Mouse (Mus musculus): ENCODE data around the gene Tubgcp2. TPM values are rescaled to one million over a fixed set of nuclear protein-coding genes. Genes with fewer than 3 reads are reported as not detected.

The Tubgcp2 gene
- polyA plus RNA-seq (2012; ENCODE audit: insufficient read depth, insufficient read length, missing spikeins): 8.6 and 9.1 TPM in 2 replicates

- Histone ChIP-seq H3K4me3 (ENCODE audit: insufficient read depth, low read depth, low read length) (peak within 1 kb of the TSS; percentile 88), H3K4me1 (ENCODE audit: control insufficient read depth, insufficient read depth, insufficient read length, low read length) (no peaks in the 10 kb centered on the region), H3K27ac (replicated peaks; ENCODE audit: low read depth, low read length) (peak within 1 kb of the TSS; percentile 79)
Observed at GRCm38 (mm10) chr7:140036281-140037170, at the start of gene Tubgcp2, which contains the start of gene Zfp511. Tubgcp2 (minus strand) TSS chr7:140036669. Zfp511 (plus strand) TSS chr7:140036391.

DNA sequence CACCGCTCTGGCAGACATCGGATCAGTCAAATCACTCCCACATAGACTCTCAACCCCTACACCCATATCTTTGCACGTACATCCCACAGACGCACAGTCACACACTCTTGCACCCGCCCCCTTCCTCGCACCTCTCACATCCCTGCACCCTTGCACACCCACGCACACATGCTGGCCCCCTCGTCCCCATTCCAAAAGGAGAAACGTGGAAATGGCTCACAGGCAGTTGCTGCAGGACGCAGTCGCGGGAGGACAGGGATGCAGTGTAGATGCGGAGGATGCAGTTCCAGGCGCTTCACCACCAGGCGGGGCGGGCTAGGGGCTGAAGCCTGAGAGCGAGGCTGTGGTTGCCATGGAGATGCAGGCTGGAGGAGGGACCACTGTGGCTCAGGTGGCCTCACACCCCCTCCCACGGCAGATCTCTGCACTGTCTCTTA is 45.8 kb upstream of the Tubgcp2 start, which contains the start of gene Caly:
Gene Caly, minus strand, starts transcription at position 307 of the 437 bp plus-strand sequence.
- Histone ChIP-seq H3K4me1 (ENCODE audit: control insufficient read depth, insufficient read depth, insufficient read length, low read length) (no peaks in the 10 kb centered on the region), H3K27ac (replicated peaks; ENCODE audit: low read depth, low read length) (no peak within 1 kb of the TSS), H3K4me3 (ENCODE audit: insufficient read depth, low read depth, low read length) (no peak within 1 kb of the TSS)

DNA sequence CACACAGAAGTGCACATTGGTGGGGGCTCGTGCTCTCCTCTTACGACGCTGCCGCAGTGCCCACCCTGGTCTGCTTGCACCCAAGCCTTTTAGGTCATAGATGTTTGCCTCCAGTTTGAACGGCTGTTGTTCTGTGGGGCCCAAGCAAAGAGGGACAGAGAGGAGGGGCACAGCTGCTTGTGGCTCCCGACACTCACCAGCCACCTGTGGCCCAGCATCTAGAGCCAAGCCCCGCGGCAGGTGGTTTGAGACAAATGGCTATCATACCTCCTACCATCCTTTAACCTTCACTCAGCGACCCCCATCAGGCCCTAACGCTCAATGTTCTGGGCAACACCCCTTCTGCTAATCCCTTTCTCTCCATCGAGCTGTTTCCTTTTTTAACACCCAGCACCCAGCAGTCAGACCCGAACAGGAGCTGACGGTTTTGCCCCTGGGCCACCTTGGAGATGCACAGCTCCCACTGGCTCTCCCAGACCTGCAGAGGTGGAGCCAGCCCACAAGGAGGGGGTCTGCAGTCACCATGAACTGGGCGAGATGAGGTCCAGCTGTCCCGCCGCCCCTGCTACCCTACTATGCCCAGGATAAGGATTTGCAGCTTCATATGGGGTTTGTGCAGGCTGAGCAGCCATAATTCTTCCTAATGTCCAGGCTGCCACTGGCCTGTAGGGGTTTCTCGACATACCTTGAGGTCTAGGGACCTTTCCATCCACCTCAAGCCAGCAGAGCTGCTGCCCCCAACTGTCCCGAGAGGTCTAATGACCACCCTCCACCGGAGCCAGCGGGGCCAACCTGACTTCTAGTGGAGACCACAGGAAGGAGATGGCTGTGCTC is 45.2 kb upstream of the Tubgcp2 start:
- H3K4me1 ChIP-seq (ENCODE audit: control insufficient read depth, insufficient read depth, insufficient read length, low read length): no peaks in the 10 kb centered on the region
- no peak overlapping the region for H3K4me3 ChIP-seq (ENCODE audit: insufficient read depth, low read depth, low read length)
- H3K27ac ChIP-seq (replicated peaks; ENCODE audit: low read depth, low read length): no peak overlapping the region

DNA sequence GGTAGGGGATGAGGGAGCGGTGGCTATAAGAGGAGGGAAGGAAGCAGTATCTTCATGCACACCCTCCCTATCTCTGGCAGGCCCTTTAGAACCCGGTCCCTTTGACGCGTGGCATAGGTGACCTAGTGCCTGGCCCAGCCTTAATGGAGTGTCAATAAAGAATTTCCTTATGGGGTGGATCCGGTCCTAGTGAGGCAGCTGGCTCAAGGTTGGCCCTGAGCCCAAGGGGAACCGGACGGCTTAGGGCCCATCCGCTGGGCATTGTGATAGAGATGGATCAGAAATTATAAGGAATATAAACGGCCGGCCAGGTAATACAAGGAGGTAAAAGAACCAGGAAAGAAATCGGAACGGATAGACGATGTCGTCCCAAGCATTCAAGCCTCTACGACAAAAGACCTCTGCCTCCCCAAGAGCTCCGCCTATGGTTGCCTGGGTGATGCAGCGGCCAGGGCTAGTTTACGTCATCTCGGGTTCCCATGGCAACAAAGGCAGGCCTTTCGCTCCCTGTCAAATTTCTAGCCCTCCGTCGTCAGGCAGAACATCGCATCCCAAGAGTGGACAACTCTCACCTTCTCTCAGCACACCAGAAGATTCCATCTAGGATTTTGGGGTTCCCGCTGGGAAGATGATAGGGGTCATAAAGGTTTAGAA is 44.2 kb upstream of the Tubgcp2 start:
- no peak overlapping the region for H3K4me3 ChIP-seq (ENCODE audit: insufficient read depth, low read depth, low read length)
- H3K4me1 ChIP-seq (ENCODE audit: control insufficient read depth, insufficient read depth, insufficient read length, low read length): no peaks in the 10 kb centered on the region
- H3K27ac ChIP-seq (replicated peaks; ENCODE audit: low read depth, low read length): no peak overlapping the region

- H3K27ac ChIP-seq (replicated peaks; ENCODE audit: low read depth, low read length): no peak overlapping the region
- no peaks in the 10 kb centered on the region for H3K4me1 ChIP-seq (ENCODE audit: control insufficient read depth, insufficient read depth, insufficient read length, low read length)
- no peak overlapping the region for H3K4me3 ChIP-seq (ENCODE audit: insufficient read depth, low read depth, low read length)
Observed at GRCm38 (mm10) chr7:140078711-140079110, 42.2 kb upstream of the Tubgcp2 start.

- Histone ChIP-seq H3K27ac (replicated peaks; ENCODE audit: low read depth, low read length) (no peak overlapping the region), H3K4me3 (ENCODE audit: insufficient read depth, low read depth, low read length) (no peak overlapping the region)
Observed at GRCm38 (mm10) chr7:140077698-140078097, 41.2 kb upstream of the Tubgcp2 start.

GRCm38 (mm10) chr7:140070042-140070711 is 33.7 kb upstream of the Tubgcp2 start:
- H3K27ac ChIP-seq (replicated peaks; ENCODE audit: low read depth, low read length): no peak overlapping the region
- peak overlapping the region; percentile 47 for H3K4me3 ChIP-seq (ENCODE audit: insufficient read depth, low read depth, low read length)
- no peaks in the 10 kb centered on the region for H3K4me1 ChIP-seq (ENCODE audit: control insufficient read depth, insufficient read depth, insufficient read length, low read length)

More at GRCm38 (mm10) chr7:140077698-140078097, 41.2 kb upstream of the Tubgcp2 start:
- no peaks in the 10 kb centered on the region for H3K4me1 ChIP-seq (ENCODE audit: control insufficient read depth, insufficient read depth, insufficient read length, low read length)

- Histone ChIP-seq H3K4me1 (ENCODE audit: control insufficient read depth, insufficient read depth, insufficient read length, low read length) (no peaks in the 10 kb centered on the region), H3K27ac (replicated peaks; ENCODE audit: low read depth, low read length) (no peak overlapping the region), H3K4me3 (ENCODE audit: insufficient read depth, low read depth, low read length) (no peak overlapping the region)
Observed at GRCm38 (mm10) chr7:140067397-140067796, 30.9 kb upstream of the Tubgcp2 start.

- Histone ChIP-seq H3K27ac (replicated peaks; ENCODE audit: low read depth, low read length) (no peak overlapping the region), H3K4me3 (ENCODE audit: insufficient read depth, low read depth, low read length) (no peak overlapping the region), H3K4me1 (ENCODE audit: control insufficient read depth, insufficient read depth, insufficient read length, low read length) (peaks cover 3% of the 10 kb centered on the region; the same call in 1 of the 2 replicates)
Observed at GRCm38 (mm10) chr7:140063092-140063491, 26.6 kb upstream of the Tubgcp2 start.

GRCm38 (mm10) chr7:140062307-140062706 is 25.8 kb upstream of the Tubgcp2 start:
- H3K27ac ChIP-seq (replicated peaks; ENCODE audit: low read depth, low read length): no peak overlapping the region
- no peak overlapping the region for H3K4me3 ChIP-seq (ENCODE audit: insufficient read depth, low read depth, low read length)
- H3K4me1 ChIP-seq (ENCODE audit: control insufficient read depth, insufficient read depth, insufficient read length, low read length): peaks cover 3% of the 10 kb centered on the region; the same call in 1 of the 2 replicates

DNA sequence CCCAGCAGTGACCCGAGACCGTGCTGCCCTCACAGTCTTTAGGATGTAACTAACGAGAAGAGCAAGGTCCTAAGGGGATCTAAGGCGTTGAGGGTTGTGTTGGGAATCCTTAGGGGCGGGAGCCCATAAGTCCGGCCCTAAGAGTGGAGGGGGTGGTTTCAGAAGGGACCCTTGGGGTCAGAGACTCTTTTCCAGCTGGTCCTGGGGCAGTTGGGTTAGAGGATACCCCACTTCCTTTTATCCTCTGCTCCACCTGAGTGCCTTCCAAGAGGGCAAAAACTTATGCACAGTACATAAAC is 25.3 kb upstream of the Tubgcp2 start:
- Histone ChIP-seq H3K4me3 (ENCODE audit: insufficient read depth, low read depth, low read length) (no peak overlapping the region), H3K27ac (replicated peaks; ENCODE audit: low read depth, low read length) (no peak overlapping the region), H3K4me1 (ENCODE audit: control insufficient read depth, insufficient read depth, insufficient read length, low read length) (peaks cover 3% of the 10 kb centered on the region; the same call in 1 of the 2 replicates)

DNA sequence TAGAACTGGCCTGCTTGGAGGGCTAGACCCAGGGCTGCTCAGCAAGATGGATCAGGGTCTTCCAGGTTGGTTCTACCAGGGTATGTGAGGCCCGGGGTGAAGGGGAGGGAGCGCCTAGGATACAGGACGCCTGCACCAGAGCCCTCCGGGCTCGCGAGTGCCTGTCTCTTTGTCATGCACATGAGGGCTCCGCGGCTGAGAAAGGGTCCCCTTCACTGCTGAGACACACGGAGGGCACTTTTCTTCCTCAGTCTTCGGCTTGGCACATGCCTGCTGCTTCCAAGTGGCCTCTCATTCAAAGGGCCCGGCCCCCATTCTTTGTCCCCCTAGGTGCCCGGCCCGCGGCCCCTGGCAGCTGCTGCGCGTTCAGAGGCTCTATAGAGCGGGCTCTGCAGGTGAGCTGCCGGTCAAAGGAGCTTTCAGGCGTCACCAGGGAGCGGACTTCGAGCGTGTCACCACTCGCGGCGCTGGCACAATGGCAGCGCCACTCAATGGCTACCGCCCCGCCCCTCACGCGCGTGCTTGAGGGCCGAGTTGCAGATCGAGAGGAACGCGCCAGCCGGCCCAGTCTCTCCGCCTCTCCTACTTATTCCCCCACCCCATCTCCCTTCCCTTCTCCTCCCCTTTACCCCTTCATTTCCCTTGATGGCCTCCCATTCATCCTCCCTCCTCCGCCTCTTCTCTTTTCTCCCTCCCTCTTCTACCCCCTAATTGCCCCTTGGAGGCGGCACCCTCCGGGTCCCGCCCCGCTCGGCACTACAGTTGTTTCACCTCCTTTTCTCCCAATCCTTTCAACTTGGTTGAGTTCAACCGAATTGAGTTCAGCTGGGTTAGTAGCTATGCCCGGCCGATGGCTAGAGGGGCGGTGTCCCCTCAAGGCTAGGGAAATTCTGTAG is 24.7 kb upstream of the Tubgcp2 start:
- Histone ChIP-seq H3K27ac (replicated peaks; ENCODE audit: low read depth, low read length) (no peak overlapping the region), H3K4me1 (ENCODE audit: control insufficient read depth, insufficient read depth, insufficient read length, low read length) (peaks cover 3% of the 10 kb centered on the region; the same call in 1 of the 2 replicates), H3K4me3 (ENCODE audit: insufficient read depth, low read depth, low read length) (no peak overlapping the region)

GRCm38 (mm10) chr7:140059601-140060000 is 23.1 kb upstream of the Tubgcp2 start:
- H3K4me3 ChIP-seq (ENCODE audit: insufficient read depth, low read depth, low read length): no peak overlapping the region

More at GRCm38 (mm10) chr7:140059601-140060000, 23.1 kb upstream of the Tubgcp2 start:
- Histone ChIP-seq H3K27ac (replicated peaks; ENCODE audit: low read depth, low read length) (no peak overlapping the region), H3K4me1 (ENCODE audit: control insufficient read depth, insufficient read depth, insufficient read length, low read length) (peaks cover 3% of the 10 kb centered on the region; the same call in 1 of the 2 replicates)

All from brown adipose tissue, adult 24 weeks (tissue).